Mouse (Mus musculus): ENCODE data around the gene Dpep2nb. TPM values are rescaled to one million over a fixed set of nuclear protein-coding genes. Genes with fewer than 3 reads are reported as not detected.

Gene Dpep2nb
- total and polyA plus RNA-seq, 3 experiments = not detected

DNA sequence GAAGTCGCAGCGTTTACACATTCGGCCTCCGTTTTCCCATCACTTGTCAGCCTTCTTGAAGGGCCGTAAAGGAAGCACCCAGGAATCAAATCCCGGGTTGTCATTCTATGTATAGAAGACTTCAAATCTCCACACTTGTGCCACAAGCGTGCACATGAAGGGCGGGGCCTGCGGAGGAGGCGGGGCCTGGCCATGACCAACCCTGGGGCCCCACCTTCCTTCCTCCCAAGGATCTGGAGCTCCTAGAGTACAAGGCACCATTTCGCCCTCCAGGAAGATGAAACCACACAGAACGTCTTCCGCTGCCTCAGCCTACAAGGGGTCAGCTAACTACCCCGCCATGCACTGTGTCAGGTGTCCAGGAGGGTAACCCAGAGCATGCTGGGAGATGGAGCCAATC lies 44.7 kb downstream of the Dpep2nb start:
- no peaks in the 10 kb centered on the region for H3K9me3 ChIP-seq (replicated peaks; ENCODE audit: low read length)
- H3K27ac ChIP-seq (ENCODE audit: insufficient read depth, low read depth) = no peak overlapping the region
- H3K4me1 ChIP-seq (ENCODE audit: control insufficient read depth in 1 of 2, insufficient read depth in 2 of 2) = peaks cover 6 to 14% of the 10 kb centered on the region in 2 experiments
- H3K4me3 ChIP-seq (replicated peaks in 1 of 3; ENCODE audit: low read depth in 2 of 3, low read length in 2 of 3, poor library complexity in 1 of 3) = no peak overlapping the region
- H3K9ac ChIP-seq (ENCODE audit: insufficient read depth, low read depth) = no peak overlapping the region
- dilution Hi-C loops (cut with MboI; ENCODE audit: extremely low pct_ligation_motif_present, extremely low pct_unique_long_range_greater_than_20kb, low sequenced_read_pairs) = no loop called here
- H3K79me2 ChIP-seq (replicated peaks; ENCODE audit: control insufficient read depth, extremely low read depth, insufficient read depth, poor library complexity, severe bottlenecking) = no peaks in the 10 kb centered on the region
- H3K36me3 ChIP-seq (replicated peaks in 1 of 2; ENCODE audit: control insufficient read depth in 1 of 2, insufficient read depth in 1 of 2, low read length in 1 of 2) = peaks cover 2 to 35% of the 10 kb centered on the region in 2 experiments
- TF ChIP-seq RAD21 (IDR thresholded peaks at IDR 0.05; ENCODE audit: low read depth, low read length) (no peak), TCF12 (IDR thresholded peaks at IDR 0.05; ENCODE audit: low read depth, low read length) (no peak), PAX5 (IDR thresholded peaks at IDR 0.05; ENCODE audit: low read length) (no peak), USF1 (IDR thresholded peaks at IDR 0.05; ENCODE audit: low read depth, low read length) (no peak), MAX (IDR thresholded peaks at IDR 0.05; ENCODE audit: low read length) (no peak), MAFK (IDR thresholded peaks at IDR 0.05; ENCODE audit: insufficient replicate concordance, low read length) (no peak)
- H3K4me2 ChIP-seq (ENCODE audit: insufficient read depth, low read depth, poor library complexity, severe bottlenecking) = no peak overlapping the region
- no peak for DNase-seq (ENCODE audit: extremely low read depth)
- in situ Hi-C loops (cut with MboI; ENCODE audit: low pct_ligation_motif_present, low pct_unique_long_range_greater_than_20kb, low sequenced_read_pairs) = no loop called here
- peaks cover 1% of the 10 kb centered on the region for H3K27me3 ChIP-seq (replicated peaks)

DNA sequence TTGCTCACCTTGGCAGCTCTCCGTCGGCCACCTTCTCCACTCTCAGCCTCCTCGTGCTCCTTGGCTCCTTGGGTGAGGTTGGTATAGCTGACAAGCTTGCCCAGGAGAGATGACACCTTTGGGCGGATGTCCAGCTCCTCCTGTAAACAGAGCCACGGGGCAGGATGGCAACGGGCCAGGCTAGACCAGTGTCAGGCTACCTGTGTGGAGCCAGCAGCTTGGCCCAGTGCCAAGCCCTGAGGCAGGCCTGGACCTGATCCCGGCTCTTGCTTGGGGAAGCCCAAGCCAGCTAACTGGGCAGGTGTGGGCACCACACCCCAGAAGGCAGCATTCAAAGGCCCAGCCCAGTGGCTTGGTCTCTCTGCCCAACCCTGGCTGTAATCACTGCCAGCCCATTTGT lies 46.4 kb downstream of the Dpep2nb start:
- no peak overlapping the region for H3K4me2 ChIP-seq (ENCODE audit: insufficient read depth, low read depth, poor library complexity, severe bottlenecking)
- H3K36me3 ChIP-seq (replicated peaks in 1 of 2; ENCODE audit: control insufficient read depth in 1 of 2, insufficient read depth in 1 of 2, low read length in 1 of 2) = peaks cover 5 to 48% of the 10 kb centered on the region in 2 experiments
- TF ChIP-seq ETS1 (conservative IDR thresholded peaks at IDR 0.05; ENCODE audit: low read depth, low read length) (no peak), MAX (IDR thresholded peaks at IDR 0.05; ENCODE audit: low read length) (no peak), ZMIZ1 (IDR thresholded peaks at IDR 0.05; ENCODE audit: low read depth, low read length) (no peak), MYC (IDR thresholded peaks at IDR 0.05; ENCODE audit: low read depth, low read length) (no peak), SMC3 (IDR thresholded peaks at IDR 0.05; ENCODE audit: low read depth, low read length) (no peak), USF1 (IDR thresholded peaks at IDR 0.05; ENCODE audit: low read depth, low read length) (no peak), CTCF (conservative IDR thresholded peaks at IDR 0.05 in 1 of 2, IDR thresholded peaks at IDR 0.05 in 1 of 2; ENCODE audit: low read depth in 2 of 2, low read length in 2 of 2) (no peak), RAD21 (IDR thresholded peaks at IDR 0.05; ENCODE audit: low read depth, low read length) (no peak), MAZ (IDR thresholded peaks at IDR 0.05; ENCODE audit: low read depth, low read length) (no peak)
- DNase-seq (ENCODE audit: extremely low read depth) = no peak
- no peak overlapping the region for H3K27ac ChIP-seq (ENCODE audit: insufficient read depth, low read depth)
- H3K9ac ChIP-seq (ENCODE audit: insufficient read depth, low read depth) = no peak overlapping the region
- H3K9me3 ChIP-seq (replicated peaks; ENCODE audit: low read length) = no peaks in the 10 kb centered on the region
- H3K4me1 ChIP-seq (ENCODE audit: control insufficient read depth in 1 of 2, insufficient read depth in 2 of 2) = peaks cover 0 to 5% of the 10 kb centered on the region in 2 experiments; a peak in 1 of 4 replicates
- H3K79me2 ChIP-seq (replicated peaks; ENCODE audit: control insufficient read depth, extremely low read depth, insufficient read depth, poor library complexity, severe bottlenecking) = no peaks in the 10 kb centered on the region
- no peak overlapping the region for H3K4me3 ChIP-seq (replicated peaks in 1 of 3; ENCODE audit: low read depth in 2 of 3, low read length in 2 of 3, poor library complexity in 1 of 3)
- no peaks in the 10 kb centered on the region for H3K27me3 ChIP-seq (replicated peaks)
- in situ Hi-C loops (cut with MboI; ENCODE audit: low pct_ligation_motif_present, low pct_unique_long_range_greater_than_20kb, low sequenced_read_pairs) = no loop called here
- dilution Hi-C loops (cut with MboI; ENCODE audit: extremely low pct_ligation_motif_present, extremely low pct_unique_long_range_greater_than_20kb, low sequenced_read_pairs) = no loop called here

DNA sequence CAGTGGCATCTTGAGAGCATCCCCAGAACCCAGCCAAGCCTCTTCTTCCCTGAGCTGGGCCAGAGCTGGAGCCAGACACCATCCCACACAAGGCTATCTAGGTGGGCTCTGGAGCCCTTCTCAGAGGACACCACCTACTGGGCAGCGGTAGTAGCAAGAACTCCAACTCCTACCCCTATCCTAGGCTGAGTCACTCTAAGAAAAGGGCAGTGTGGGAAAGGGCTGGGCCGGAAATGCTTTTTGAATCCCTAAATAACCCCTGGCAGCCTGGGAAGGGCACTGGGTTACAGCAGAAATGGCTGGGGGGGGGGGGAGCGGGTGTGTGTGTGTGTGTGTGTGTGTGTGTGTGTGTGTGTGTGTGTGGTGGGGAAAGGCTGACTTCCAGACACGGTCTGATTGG lies 48.0 kb downstream of the Dpep2nb start:
- TF ChIP-seq ELF1 (IDR thresholded peaks at IDR 0.05; ENCODE audit: low read depth, low read length) (no peak), JUND (conservative IDR thresholded peaks at IDR 0.05; ENCODE audit: low read depth, low read length) (no peak), MAZ (IDR thresholded peaks at IDR 0.05; ENCODE audit: low read depth, low read length) (no peak), RAD21 (IDR thresholded peaks at IDR 0.05; ENCODE audit: low read depth, low read length) (no peak), EP300 (IDR thresholded peaks at IDR 0.05; ENCODE audit: low read length) (no peak), ZKSCAN1 (IDR thresholded peaks at IDR 0.05; ENCODE audit: borderline replicate concordance, low read depth, low read length) (no peak), MYC (IDR thresholded peaks at IDR 0.05; ENCODE audit: low read depth, low read length) (no peak), PAX5 (IDR thresholded peaks at IDR 0.05; ENCODE audit: low read length) (no peak), POLR2AphosphoS2 (IDR thresholded peaks at IDR 0.05; ENCODE audit: low read depth, low read length) (no peak), JUN (IDR thresholded peaks at IDR 0.05; ENCODE audit: insufficient read depth, low read depth, low read length) (no peak), ZMIZ1 (IDR thresholded peaks at IDR 0.05; ENCODE audit: low read depth, low read length) (no peak), USF1 (IDR thresholded peaks at IDR 0.05; ENCODE audit: low read depth, low read length) (no peak)
- no peak for DNase-seq (ENCODE audit: extremely low read depth)
- dilution Hi-C loops (cut with MboI; ENCODE audit: extremely low pct_ligation_motif_present, extremely low pct_unique_long_range_greater_than_20kb, low sequenced_read_pairs) = no loop called here
- H3K79me2 ChIP-seq (replicated peaks; ENCODE audit: control insufficient read depth, extremely low read depth, insufficient read depth, poor library complexity, severe bottlenecking) = no peaks in the 10 kb centered on the region
- in situ Hi-C loops (cut with MboI; ENCODE audit: low pct_ligation_motif_present, low pct_unique_long_range_greater_than_20kb, low sequenced_read_pairs) = no loop called here
- peaks cover 0 to 7% of the 10 kb centered on the region in 2 experiments; a peak in 2 of 4 replicates for H3K4me1 ChIP-seq (ENCODE audit: control insufficient read depth in 1 of 2, insufficient read depth in 2 of 2)
- no peaks in the 10 kb centered on the region for H3K27me3 ChIP-seq (replicated peaks)
- H3K27ac ChIP-seq (ENCODE audit: insufficient read depth, low read depth) = no peak overlapping the region
- H3K9ac ChIP-seq (ENCODE audit: insufficient read depth, low read depth) = no peak overlapping the region
- H3K36me3 ChIP-seq (replicated peaks in 1 of 2; ENCODE audit: control insufficient read depth in 1 of 2, insufficient read depth in 1 of 2, low read length in 1 of 2) = peaks cover 5 to 59% of the 10 kb centered on the region in 2 experiments
- no peak overlapping the region for H3K4me3 ChIP-seq (replicated peaks in 1 of 3; ENCODE audit: low read depth in 2 of 3, low read length in 2 of 3, poor library complexity in 1 of 3)
- H3K9me3 ChIP-seq (replicated peaks; ENCODE audit: low read length) = no peaks in the 10 kb centered on the region
- H3K4me2 ChIP-seq (ENCODE audit: insufficient read depth, low read depth, poor library complexity, severe bottlenecking) = no peak overlapping the region
